Comparison of ENCODE assay signal across 24 mouse cellular contexts in the genomic region with DNA sequence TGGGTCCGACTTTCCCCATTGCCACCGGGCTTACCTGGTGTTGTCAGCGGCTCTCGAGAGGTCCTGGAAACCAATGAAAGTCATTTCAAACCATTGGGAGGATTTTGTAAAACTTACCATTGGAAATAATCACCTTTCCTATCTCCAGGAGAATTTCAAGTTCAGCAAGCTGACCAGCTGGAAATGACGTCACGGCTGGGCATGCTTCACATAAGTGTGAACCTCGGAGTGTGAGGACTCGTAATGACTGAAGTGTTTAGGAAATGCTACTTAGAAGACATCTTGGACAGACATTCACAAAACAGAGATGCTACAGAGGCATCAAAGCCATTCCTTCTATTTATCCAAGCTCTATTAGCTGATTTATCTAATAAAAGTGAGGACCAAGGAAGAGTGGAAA.
DNase-seq lines count a peak whose midpoint lies in the region; ATAC-seq and TF ChIP-seq lines count a peak whose summit lies in the region.
"Had no signal": no experiment of that assay in that cellular context is flagged by ENCODE, and none has a peak within 500 bp of the region (broad histone marks: within the 10 kb centered on the region; RNA-seq: fewer than 3 reads in every experiment).

No protein-coding gene starts in this region.

- no peaks in the 10 kb centered on the region for H3K36me3 ChIP-seq in hindbrain, postnatal 0 days (ENCODE audit: insufficient read depth, low read length)
- no peaks in the 10 kb centered on the region for H3K36me3 ChIP-seq in hindbrain, embryonic 14.5 days (replicated peaks; ENCODE audit: control insufficient read depth, insufficient read depth)
- H3K36me3 ChIP-seq in midbrain, postnatal 0 days (ENCODE audit: insufficient read depth, low read length): no peaks in the 10 kb centered on the region
- no peaks in the 10 kb centered on the region for H3K36me3 ChIP-seq in midbrain, embryonic 16.5 days (ENCODE audit: control insufficient read depth, insufficient read depth, low read length)
- H3K36me3 ChIP-seq: embryonic facial prominence, embryonic 10.5 days; embryonic facial prominence, embryonic 12.5 days; forebrain, embryonic 15.5 days; G1E had no signal

- H3K9me3 ChIP-seq in hindbrain, postnatal 0 days (ENCODE audit: low read length): no peaks in the 10 kb centered on the region
- H3K9me3 ChIP-seq in hindbrain, embryonic 14.5 days (ENCODE audit: control insufficient read depth, low read length): no peaks in the 10 kb centered on the region
- no peaks in the 10 kb centered on the region for H3K9me3 ChIP-seq in midbrain, postnatal 0 days (ENCODE audit: low read length)
- no peaks in the 10 kb centered on the region for H3K9me3 ChIP-seq in midbrain, embryonic 16.5 days (replicated peaks; ENCODE audit: control insufficient read depth, low read length, poor library complexity, severe bottlenecking)
- H3K9me3 ChIP-seq: embryonic facial prominence, embryonic 10.5 days; embryonic facial prominence, embryonic 12.5 days; forebrain, embryonic 13.5 days; forebrain, embryonic 15.5 days had no signal

- 73% methylated on average over 8 of the region's 8 CpGs for WGBS in hindbrain, postnatal 0 days
- 85% methylated on average over 8 of the region's 8 CpGs for WGBS in hindbrain, embryonic 14.5 days
- WGBS in midbrain, postnatal 0 days: 86% methylated on average over 8 of the region's 8 CpGs
- 89% methylated on average over 8 of the region's 8 CpGs for WGBS in midbrain, embryonic 16.5 days

- H3K27ac ChIP-seq in hindbrain, postnatal 0 days: no peak overlapping the region
- H3K27ac ChIP-seq in hindbrain, embryonic 14.5 days: no peak overlapping the region
- no peak overlapping the region for H3K27ac ChIP-seq in midbrain, postnatal 0 days (ENCODE audit: low read depth, low read length)
- no peak overlapping the region for H3K27ac ChIP-seq in midbrain, embryonic 16.5 days (ENCODE audit: low read length)
- H3K27ac ChIP-seq: embryonic facial prominence, embryonic 10.5 days; embryonic facial prominence, embryonic 12.5 days; forebrain, embryonic 13.5 days; forebrain, embryonic 15.5 days had no signal

- no peak overlapping the region for H3K9ac ChIP-seq in hindbrain, postnatal 0 days (replicated peaks; ENCODE audit: low read length)
- H3K9ac ChIP-seq in hindbrain, embryonic 14.5 days: no peak overlapping the region
- no peak overlapping the region for H3K9ac ChIP-seq in midbrain, postnatal 0 days (replicated peaks; ENCODE audit: low read length, poor library complexity, severe bottlenecking)
- no peak overlapping the region for H3K9ac ChIP-seq in midbrain, embryonic 16.5 days (ENCODE audit: low read depth, low read length)
- H3K9ac ChIP-seq: embryonic facial prominence, embryonic 12.5 days; forebrain, embryonic 13.5 days; forebrain, embryonic 15.5 days; forebrain, postnatal 0 days had no signal

- ATAC-seq in hindbrain, postnatal 0 days: no peak
- ATAC-seq in hindbrain, embryonic 14.5 days (ENCODE audit: low FRiP score): no peak
- no peak for ATAC-seq in midbrain, postnatal 0 days (ENCODE audit: low FRiP score)
- ATAC-seq in midbrain, embryonic 16.5 days: no peak
- ATAC-seq: activated CD4-positive, CD25-positive, alpha-beta regulatory T cell, adult 4 months; CD4-positive, CD25-positive, alpha-beta regulatory T cell, adult 4 months; forebrain, embryonic 13.5 days; forebrain, embryonic 15.5 days; forebrain, postnatal 0 days; Patski had no signal

- H3K4me2 ChIP-seq in hindbrain, postnatal 0 days (ENCODE audit: low read depth, low read length): 0 out of 2 replicates have a peak overlapping the region, but pooled peaks have one; percentile 21
- H3K4me2 ChIP-seq in hindbrain, embryonic 14.5 days (replicated peaks): no peak overlapping the region
- H3K4me2 ChIP-seq in midbrain, postnatal 0 days (ENCODE audit: low read depth, low read length, poor library complexity, severe bottlenecking): no peak overlapping the region
- no peak overlapping the region for H3K4me2 ChIP-seq in midbrain, embryonic 16.5 days (ENCODE audit: low read length)
- H3K4me2 ChIP-seq: embryonic facial prominence, embryonic 12.5 days; forebrain, embryonic 13.5 days; forebrain, embryonic 15.5 days had no signal

- H3K4me1 ChIP-seq in hindbrain, postnatal 0 days (ENCODE audit: insufficient read depth, low read length): no peaks in the 10 kb centered on the region
- H3K4me1 ChIP-seq in hindbrain, embryonic 14.5 days (replicated peaks; ENCODE audit: control insufficient read depth, insufficient read depth, low read length): no peaks in the 10 kb centered on the region
- no peaks in the 10 kb centered on the region for H3K4me1 ChIP-seq in midbrain, postnatal 0 days (ENCODE audit: insufficient read depth, low read length)
- H3K4me1 ChIP-seq in midbrain, embryonic 16.5 days (ENCODE audit: control insufficient read depth, insufficient read depth, low read length): no peaks in the 10 kb centered on the region
- H3K4me1 ChIP-seq: embryonic facial prominence, embryonic 12.5 days; forebrain, embryonic 13.5 days; forebrain, embryonic 15.5 days had no signal

- no peak overlapping the region for H3K4me3 ChIP-seq in hindbrain, postnatal 0 days (ENCODE audit: low read length)
- H3K4me3 ChIP-seq in hindbrain, embryonic 14.5 days (replicated peaks; ENCODE audit: low read length): no peak overlapping the region
- H3K4me3 ChIP-seq in midbrain, postnatal 0 days (ENCODE audit: low read depth, low read length): no peak overlapping the region
- no peak overlapping the region for H3K4me3 ChIP-seq in midbrain, embryonic 16.5 days (ENCODE audit: low read depth, low read length)
- H3K4me3 ChIP-seq: embryonic facial prominence, embryonic 10.5 days; embryonic facial prominence, embryonic 12.5 days; forebrain, embryonic 13.5 days; forebrain, embryonic 15.5 days had no signal

- H3K27me3 ChIP-seq in hindbrain, postnatal 0 days (ENCODE audit: insufficient read depth, low read length): no peaks in the 10 kb centered on the region
- no peaks in the 10 kb centered on the region for H3K27me3 ChIP-seq in hindbrain, embryonic 14.5 days (ENCODE audit: control insufficient read depth, insufficient read depth, low read length)
- H3K27me3 ChIP-seq in midbrain, postnatal 0 days (ENCODE audit: insufficient read depth, low read length): no peaks in the 10 kb centered on the region
- H3K27me3 ChIP-seq in midbrain, embryonic 16.5 days (ENCODE audit: control insufficient read depth, insufficient read depth, low read depth, low read length): no peaks in the 10 kb centered on the region
- H3K27me3 ChIP-seq: CH12.LX; forebrain, embryonic 13.5 days; forebrain, embryonic 15.5 days had no signal

- DNase-seq in cerebellum, postnatal 10 days: peak; percentile 68 to 70
- no peak for DNase-seq in cerebellum, adult 11 months
- peak; percentile 51 for DNase-seq in hindbrain, postnatal 0 days (ENCODE audit: low spot score)
- no peak for DNase-seq in hindbrain, embryonic 14.5 days (ENCODE audit: low spot score)
- peak; percentile 21 for DNase-seq in midbrain, postnatal 0 days (ENCODE audit: low spot score)
- DNase-seq: adrenal gland, adult 8-10 months; adrenal gland, postnatal 14 days; adrenal gland, postnatal 36 days; B cell, adult 2 months; cerebellum, adult 18-20 months; cerebellum, adult 8-10 months; cerebellum, adult 9-11 months; cerebellum, postnatal 36 days; forebrain, postnatal 0 days had no signal

- TF ChIP-seq CTCF in hindbrain, postnatal 0 days (IDR thresholded peaks at IDR 0.05; ENCODE audit: low read depth): no peak
- no peak for TF ChIP-seq CTCF in midbrain, postnatal 0 days (IDR thresholded peaks at IDR 0.05)

Comparison
In these comparisons a context has a peak if more than half of its experiments do, and no peak if none do; other contexts are left out.
1. DNase-seq: peak in cerebellum, postnatal 10 days (2 of 2), hindbrain, postnatal 0 days (single experiment) and midbrain, postnatal 0 days (single experiment); none in cerebellum, adult 11 months (single experiment) and hindbrain, embryonic 14.5 days (single experiment).